Comparison of ENCODE assay signal across 8 mouse cellular contexts in genomic region chr7:19119631-19120429, GRCm38 (mm10). TPM values are rescaled to one million over a fixed set of nuclear protein-coding genes. Genes with fewer than 3 reads are reported as not detected.
A peak's percentile ranks its signal among the peaks of the same experiment; 100 is the strongest.
DNase-seq lines count a peak whose midpoint lies in the region; ATAC-seq lines count a peak whose summit lies in the region.

TSS of gene Fbxo46 (plus strand) at chr7:19119859.

- H3K36me3 ChIP-seq in hindbrain, embryonic 11.5 days (ENCODE audit: control insufficient read depth, insufficient read depth, low read length): no peaks in the 10 kb centered on the region

- DNase-seq in Muller cell, postnatal 12 days (ENCODE audit: inconsistent ontology term): peak; percentile 97
- DNase-seq in cerebellum, adult 9-11 months: peak; percentile 97
- DNase-seq in frontal cortex, adult 2 months (ENCODE audit: extremely low spot score in 1 of 2, low spot score in 1 of 2): peak; percentile 96 to 97
- DNase-seq in hindbrain, embryonic 11.5 days (ENCODE audit: low spot score): peak; percentile 96
- DNase-seq in layer of hippocampus, postnatal 10 days (ENCODE audit: low spot score in 2 of 2): peak; percentile 89 to 92
- DNase-seq in lung, postnatal 10 days: peak; percentile 98
- peak; percentile 86 for DNase-seq in ovary, postnatal 36 days (ENCODE audit: low spot score)
- peak; percentile 92 for DNase-seq in thymus, postnatal 25 days

- 3% methylated on average over 34 of the region's 34 CpGs for WGBS in hindbrain, embryonic 11.5 days

- 0 out of 2 replicates have a peak within 1 kb of the TSS, but pooled peaks have one; percentile 54 for H3K27ac ChIP-seq in hindbrain, embryonic 11.5 days (ENCODE audit: low read depth, low read length)

- peak; percentile 95 for ATAC-seq in hindbrain, embryonic 11.5 days (ENCODE audit: low FRiP score)

- H3K4me3 ChIP-seq in hindbrain, embryonic 11.5 days (ENCODE audit: low read depth, low read length): peak within 1 kb of the TSS; percentile 70

- no peaks in the 10 kb centered on the region; the same call in 1 of the 2 replicates for H3K4me1 ChIP-seq in hindbrain, embryonic 11.5 days (replicated peaks; ENCODE audit: control insufficient read depth, insufficient read depth, low read length)

- H3K27me3 ChIP-seq in hindbrain, embryonic 11.5 days (ENCODE audit: control insufficient read depth, insufficient read depth, low read length): peaks cover 3% of the 10 kb centered on the region; the same call in 1 of the 2 replicates

- H3K9ac ChIP-seq in hindbrain, embryonic 11.5 days (ENCODE audit: low read depth, low read length): peak within 1 kb of the TSS; percentile 84

- peak within 1 kb of the TSS; percentile 84 for H3K4me2 ChIP-seq in hindbrain, embryonic 11.5 days (replicated peaks; ENCODE audit: low read depth, low read length)

- H3K9me3 ChIP-seq in hindbrain, embryonic 11.5 days (ENCODE audit: control insufficient read depth, low read length): 0 out of 2 replicates have a peak, but pooled peaks cover 4% of the 10 kb centered on the region

RNA-seq across cellular contexts. Expression of gene Fbxo46, which starts in this region (rescaled TPM):
- 8.4 and 9.0 TPM in 2 replicates for polyA plus RNA-seq in frontal cortex, adult 2 months (2012; rRNA removed)
- 8.7 and 8.8 TPM in 2 replicates for polyA plus RNA-seq in hindbrain, embryonic 11.5 days (2014; fragmentation: Nextera tagmentation; extraction: Ambion mirVana)
- 10 to 100 TPM; 11.5 to 13.9 TPM for total RNA-seq in layer of hippocampus, postnatal 10 days (2021)

Comparison
In these comparisons a context has a peak if more than half of its experiments do, and no peak if none do; other contexts are left out.
1. Peak in every context shown above with its lines: DNase-seq, ATAC-seq, H3K4me3 ChIP-seq and H3K27ac ChIP-seq.